Mouse (Mus musculus) brain, embryonic 18.5 days (tissue): ENCODE results near the gene Gal3st4.
A peak's percentile ranks its signal among the peaks of the same experiment; 100 is the strongest.

Experiments
- DNase-seq: peaks from one replicate; pipeline ENCODE4 v3.0.0-alpha.2; 2012; ENCODE audit warnings: low read depth, low spot score

The Gal3st4 gene

DNA sequence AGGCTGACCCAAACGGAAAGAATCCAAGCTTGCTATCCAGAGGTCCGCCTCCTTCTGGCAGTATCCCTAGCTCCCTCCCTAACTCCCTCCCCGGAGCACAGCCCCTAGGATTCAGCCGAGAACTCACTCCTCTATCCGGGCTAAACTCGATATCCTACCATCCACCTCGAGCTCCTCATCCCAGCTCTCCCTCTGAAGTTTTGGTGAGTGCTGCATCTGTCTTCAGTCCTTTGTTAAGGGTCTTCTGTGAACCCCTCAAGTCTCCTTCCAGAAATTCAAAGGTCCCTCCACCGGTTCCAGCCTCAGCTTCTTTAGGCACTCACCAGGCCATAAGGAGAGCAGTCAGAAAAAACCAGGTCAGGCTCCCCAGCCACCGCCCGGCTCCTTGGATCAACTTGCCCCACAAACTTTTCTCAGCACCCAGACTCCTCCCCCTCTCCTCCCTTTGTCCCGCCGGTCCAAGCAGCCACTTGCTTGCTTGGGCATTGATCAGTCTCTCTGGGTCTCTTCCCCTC, at the start of gene Gal3st4:
TSS of gene Gal3st4 (minus strand) at position 432 of the 515 bp plus-strand sequence.
- no peak for DNase-seq

DNA sequence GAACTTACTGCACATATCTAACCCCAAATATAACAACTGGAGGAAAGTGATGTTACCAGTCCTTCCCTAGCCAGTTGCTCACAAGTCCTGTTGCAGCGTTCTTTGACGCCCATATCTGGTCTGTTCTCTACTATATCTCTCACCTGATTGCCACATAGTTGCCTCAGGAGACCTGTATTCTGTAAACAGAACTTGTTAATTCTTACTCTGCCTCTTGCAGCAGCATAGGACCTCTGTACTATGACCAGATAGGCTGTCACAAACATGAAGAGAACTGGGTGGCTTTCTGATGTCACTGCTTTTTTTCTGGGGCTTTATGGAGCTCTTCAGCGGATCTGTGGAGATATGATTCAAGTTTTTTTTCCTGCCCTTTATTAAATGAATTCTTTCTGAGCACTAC, 40.2 kb upstream of the Gal3st4 start:
- no peak for DNase-seq

DNA sequence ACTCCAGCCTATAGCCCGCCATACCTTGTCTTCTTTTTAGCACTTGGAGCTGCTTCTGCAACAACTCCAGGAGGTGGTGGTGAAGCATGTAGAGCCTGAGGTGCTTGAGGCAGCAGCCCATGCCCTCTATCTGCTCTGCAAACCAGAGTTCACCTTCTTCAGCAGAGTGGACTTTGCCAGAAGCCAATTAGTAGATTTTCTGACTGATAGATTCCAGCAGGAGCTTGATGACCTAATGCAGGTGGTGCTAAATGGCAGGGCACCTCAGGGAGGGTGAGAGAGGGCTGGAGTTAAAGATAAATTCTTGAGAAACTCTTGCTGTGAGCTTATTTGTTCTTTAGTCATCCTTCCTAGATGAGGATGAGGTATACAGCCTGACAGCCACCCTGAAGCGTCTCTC, 27.0 kb upstream of the Gal3st4 start:
- DNase-seq = no peak

DNA sequence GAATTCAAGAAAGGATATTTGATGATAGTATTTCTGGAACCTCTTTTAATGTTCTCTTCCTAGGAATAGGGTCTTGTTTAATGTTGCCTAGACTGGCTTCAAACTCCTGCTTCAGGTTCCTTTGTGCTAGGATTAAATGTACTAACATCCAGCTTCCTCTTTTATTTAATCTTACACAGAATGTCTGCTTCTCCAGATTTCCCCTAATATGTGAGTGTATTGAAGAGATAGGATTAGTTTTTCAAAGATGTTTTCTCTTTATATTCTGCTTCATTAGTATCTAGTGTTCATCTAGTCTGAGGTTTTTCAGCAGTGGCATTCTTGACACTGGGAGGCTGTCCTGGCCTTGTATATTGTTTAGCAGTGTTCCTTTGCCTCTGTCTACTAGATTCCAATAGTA, 21.5 kb upstream of the Gal3st4 start:
- DNase-seq = no peak

DNA sequence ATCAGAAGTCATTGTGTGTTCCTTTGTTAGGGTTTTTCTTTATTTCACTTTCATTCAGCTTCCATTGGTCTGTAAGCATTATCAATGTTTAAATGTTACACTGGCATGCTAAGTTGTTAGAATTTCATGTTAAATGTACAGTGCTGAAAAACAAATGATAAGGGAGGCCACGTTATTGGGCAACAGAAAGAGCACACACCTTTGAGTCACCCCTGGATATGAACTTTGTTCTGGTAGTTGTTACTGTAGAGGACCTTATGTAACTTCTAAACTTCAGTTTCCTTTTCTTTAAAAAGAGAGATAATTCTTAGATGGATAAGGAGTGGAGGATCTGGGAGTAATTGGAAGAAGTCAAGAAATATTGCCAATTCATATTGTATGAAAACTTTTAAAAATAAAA, 19.0 kb upstream of the Gal3st4 start:
- no peak for DNase-seq

DNA sequence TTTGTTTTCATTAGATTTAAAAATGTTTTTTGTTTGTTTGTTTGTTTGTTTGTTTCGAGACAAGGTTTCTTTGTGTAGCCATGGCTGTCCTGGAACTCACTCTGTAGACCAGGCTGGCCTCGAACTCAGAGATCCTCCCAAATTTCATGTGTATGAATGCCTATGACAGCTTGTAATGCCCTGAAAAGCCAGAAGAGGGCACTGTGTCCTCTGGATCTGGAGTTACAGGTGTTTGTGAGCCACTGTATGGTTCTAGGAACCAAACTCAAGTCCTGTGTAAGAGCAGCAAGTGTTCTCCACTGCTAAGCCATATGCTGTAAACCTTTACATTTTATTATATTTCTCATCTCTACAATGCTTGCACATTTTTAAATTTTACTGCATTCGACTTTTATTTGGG, 15.2 kb upstream of the Gal3st4 start:
- DNase-seq = no peak

DNA sequence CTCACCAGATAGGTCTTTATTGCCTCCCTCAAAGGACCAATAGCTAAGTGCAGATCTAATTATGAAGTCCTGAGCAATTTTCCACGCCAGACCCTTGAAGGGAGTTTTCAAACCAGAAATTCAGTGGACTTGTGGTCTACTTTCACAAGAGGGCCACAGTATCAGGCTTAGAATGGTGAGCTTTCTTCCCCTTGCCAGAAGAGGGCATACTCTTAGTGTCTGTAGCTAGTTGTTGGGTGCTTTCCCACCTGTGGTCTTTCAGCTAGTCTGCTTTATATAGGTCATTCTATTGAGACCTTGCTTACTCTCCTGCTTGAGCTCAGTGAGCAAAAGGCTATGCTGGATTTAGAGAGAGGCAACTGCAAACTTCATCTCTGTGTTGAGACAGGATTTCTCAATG, 10.9 kb upstream of the Gal3st4 start:
- no peak for DNase-seq

DNA sequence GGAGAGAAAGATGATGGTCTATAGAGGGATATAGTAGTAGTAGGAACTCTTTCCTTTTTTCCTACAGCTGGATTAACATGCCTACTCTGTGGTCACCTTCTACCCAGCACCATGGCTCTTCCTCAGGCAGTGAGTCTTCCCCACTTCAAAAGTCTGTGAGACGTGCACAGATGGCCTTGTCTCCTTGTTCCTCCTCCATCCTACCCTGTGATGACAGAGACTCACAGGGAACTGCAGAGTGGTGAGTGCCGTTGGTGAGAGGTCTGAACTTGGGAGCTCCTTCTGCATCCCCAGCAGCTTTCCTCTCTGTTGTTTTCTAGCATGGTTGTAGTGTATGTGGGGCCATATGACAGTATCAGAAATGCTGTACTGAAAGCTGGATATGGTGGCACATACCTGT, 9.2 kb upstream of the Gal3st4 start:
- DNase-seq = no peak

DNA sequence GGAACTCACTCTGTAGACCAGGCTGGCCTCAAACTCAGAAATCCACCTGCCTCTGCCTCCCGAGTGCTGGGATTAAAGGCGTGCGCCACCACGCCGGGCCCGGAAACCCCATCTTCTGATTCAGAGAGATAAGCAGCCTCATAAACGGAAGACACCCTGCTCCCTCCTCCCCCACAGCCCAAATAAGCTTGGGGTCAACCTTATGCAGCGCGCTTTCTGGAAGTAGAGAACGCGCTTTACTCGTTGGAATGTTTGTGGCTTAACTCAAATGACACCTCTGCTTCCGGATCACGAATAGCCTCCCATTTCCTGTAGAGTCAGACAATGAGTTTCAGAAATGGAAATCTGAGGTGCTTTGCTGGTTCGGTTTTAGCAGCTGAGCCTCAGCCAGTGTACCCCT, 8.2 kb upstream of the Gal3st4 start:
- DNase-seq = no peak

DNA sequence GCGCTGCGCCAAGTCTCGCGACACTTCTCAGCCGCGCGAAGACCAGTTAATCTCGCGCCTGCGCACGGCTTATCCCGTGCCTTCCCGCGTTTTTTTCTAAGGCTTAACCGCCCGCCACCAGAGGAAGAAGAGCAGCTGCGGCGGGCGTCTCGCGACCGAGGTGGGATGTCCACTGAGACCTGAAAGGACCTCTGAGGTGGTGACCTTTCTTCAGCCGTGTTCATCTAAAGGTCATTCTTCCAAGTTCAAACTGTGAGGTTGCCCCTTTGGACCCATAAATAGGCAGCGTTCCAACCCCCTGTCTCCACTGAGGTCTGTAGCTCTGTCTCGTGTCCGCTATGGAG, 7.8 kb upstream of the Gal3st4 start:
- DNase-seq = no peak

DNA sequence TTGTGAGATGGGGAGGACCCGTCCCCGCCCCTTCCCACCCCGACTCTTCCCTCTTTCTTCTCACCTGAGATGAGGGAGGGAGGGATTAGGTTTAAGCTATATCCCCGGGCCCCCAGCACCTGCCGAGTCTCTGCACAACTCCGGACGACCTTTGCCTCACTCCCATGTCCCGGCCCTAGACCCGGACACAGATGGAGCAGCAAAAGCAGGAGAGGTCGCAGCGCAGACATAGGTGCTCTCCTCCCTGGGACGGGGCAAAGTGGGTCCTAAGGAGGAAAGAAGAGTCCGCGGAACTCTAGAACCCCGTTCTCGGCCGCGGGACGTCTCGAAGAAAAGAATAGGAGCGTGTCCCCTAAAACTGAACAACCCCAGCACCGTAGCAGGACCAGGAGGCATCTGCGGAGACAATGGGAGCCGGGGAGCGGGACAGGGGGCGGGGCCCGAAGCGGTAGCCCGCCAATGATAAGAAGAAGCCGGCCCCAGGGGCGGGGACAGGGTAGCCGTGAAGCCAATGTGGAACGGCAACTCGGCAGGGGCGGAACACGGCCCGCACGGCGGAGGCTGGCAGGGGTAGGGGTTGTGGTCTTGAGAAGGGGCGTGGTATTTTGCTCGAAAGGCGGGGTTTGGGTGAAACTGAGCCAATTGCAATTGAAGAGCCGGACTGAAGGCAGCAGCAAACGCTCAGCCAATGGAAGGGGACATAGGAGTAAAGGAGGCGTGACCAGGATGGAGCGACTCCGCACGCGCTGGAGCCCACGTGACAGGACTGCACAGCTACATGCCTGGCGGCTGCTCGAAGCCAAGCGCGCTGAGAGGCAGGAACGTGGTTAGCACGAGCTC, 7.2 kb upstream of the Gal3st4 start, which contains the start of the genes Gm43720, Gpc2 and Stag3:
TSS of gene Gm43720 (minus strand) at position 374 of the 840 bp plus-strand sequence.
TSS of gene Gpc2 (minus strand) at position 421 of the 840 bp plus-strand sequence.
TSS of gene Stag3 (plus strand) at position 656 of the 840 bp plus-strand sequence.
- DNase-seq = peak; percentile 99

DNA sequence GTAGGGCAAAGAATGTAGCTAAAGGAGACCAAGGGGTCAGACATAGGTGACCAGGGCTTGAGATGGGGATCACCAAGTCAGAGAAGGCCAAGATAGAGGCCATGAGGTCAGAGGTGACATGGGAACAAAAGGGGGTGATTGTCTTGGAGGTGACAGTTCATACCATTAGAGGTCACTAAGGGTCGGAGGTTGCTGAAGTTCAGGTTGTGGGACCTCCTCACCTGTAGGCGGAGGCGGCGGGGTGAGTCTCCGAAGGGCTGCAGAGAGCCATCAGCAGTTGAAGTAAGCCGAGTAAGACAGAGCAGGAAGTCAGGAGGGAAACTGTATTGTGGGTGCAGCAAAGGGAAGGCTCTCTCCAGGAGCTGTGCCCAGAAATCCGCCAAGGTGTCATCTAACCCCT, 5.4 kb upstream of the Gal3st4 start:
- DNase-seq = no peak

DNA sequence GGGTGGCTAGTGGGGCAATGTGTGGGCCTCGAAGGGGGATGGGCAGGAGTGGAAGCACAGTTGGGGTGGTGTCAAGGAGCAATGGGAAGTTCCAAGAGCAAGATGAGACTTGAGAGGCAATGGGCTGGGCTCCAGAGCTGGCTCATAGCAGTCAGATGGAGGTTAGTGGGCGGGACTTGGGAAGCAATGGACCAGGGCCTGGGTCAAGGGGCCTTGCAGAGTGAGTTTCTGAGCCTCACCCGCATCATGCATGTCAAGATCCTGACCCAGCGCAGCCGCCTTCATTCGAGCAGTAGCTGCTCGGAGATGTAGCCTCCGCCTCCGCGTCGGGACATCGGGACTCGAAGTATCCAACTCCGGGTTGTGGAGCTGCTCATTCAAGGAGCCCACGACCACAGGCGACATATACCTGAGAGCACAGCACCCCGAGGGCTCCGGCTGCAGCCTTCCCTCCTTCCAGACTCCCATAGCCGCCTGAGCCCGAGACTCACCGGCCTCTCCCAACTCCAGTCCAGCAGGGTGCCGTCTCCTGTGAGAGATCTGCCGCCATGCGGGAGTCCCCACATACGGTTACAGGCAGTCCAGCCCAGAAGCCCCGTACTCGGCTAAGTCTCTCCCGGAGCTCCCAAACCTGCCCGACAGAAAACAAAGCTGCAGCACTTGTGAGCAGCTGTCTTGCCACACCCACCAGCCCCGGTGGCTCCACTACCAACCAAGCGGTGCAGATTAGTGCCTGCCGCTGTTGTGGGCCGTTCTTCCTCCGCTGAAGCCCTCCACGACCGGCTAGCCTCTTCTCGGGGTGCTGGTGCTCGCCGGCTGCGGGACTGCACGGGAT, 2.8 kb upstream of the Gal3st4 start:
- no peak for DNase-seq

DNA sequence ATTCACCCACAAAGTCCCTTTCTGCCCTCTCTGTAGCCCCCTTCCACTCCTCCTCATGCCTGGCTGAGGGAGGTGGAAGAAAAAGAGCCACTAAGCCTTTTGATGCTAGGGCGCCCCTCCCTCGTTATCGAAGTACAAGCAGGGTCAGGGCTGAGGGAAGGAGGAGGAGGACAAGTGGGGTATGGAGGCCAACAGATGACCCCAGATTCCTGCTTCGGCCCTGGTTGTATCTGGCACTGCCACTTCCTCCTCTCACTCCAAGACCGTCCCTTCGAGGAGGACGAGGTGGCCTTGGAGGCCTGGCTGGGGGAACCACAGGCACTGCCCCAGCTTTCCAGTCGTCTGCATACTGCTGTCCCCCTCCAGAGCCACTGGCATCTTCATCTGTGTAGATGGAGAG, 1.5 kb upstream of the Gal3st4 start:
- no peak for DNase-seq

DNA sequence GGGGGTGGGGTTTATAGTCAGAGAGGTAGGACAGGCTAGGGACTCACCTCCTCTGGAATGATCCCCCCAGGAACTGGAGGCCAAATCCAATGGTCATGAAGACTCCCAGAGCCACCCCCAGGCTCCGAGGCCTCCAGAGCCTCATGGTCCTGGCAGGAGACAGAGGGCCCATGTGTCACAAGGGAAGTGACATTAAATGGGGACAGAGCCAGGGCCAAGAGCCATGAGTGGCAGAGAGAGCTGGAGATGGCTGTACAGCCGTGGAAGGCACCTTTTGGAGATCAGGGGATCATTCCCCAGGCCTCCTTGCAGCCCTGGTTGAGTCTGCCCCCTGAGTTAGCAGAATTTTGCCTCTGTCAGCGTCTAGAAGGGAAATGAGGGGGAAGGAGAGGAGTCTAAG, 1.4 kb downstream of the Gal3st4 start:
- no peak for DNase-seq

DNA sequence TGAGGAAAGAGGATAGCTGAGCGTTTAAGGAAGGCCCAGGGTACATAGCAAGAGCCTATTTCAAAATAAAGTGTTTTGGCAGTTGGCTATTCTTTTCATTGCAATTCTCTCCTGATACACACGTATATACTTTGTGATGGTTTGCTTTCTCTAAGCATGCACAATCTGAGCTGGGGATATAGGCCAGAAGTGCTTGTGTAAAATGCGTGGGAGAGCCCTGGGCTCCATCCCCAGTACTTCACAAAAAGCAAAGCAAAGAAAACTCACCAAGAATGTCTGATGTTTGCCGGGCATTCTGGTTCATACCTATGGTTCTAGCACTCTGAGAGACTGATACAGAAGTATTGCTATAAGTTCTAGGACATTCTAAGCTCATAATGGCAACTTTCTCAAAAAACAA, 3.7 kb downstream of the Gal3st4 start:
- no peak for DNase-seq

DNA sequence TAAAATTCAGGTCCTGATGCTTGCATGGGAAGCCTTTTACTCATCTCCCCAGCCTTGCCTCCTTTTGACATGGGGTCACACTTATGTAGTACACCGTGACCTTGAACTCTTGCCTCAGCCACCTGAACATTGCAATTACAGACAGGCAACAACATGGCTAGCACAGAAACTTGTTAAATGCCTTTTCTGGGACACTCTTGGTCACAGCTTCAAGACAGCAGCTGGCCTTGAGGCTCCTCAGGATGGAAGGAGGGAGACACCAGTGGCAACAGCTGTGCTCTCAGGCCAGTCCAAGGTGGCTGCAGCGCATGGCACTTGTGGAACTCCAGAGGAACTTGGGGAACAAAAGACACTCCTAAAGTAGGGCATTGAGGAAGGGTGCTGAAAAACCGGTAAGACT, 5.5 kb downstream of the Gal3st4 start:
- DNase-seq = no peak

DNA sequence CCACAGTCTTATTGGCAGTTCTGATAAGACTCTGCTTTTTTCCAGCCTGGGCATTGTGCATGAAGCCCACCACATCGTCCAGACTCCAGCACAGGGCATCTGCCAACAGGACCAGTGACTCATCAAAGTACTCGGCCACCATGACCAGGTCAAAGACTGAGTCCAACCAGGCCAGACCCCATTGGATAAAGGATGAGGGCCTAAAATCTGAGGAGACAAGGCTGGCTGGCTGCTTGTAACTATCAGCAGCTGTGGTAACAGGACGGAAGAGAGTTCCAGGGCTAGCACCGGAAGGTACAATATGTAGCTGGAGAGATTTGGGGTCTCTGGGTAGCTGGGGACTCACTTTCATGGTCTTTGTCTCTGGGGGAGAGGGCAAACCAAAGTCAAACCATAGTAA, 6.9 kb downstream of the Gal3st4 start:
- no peak for DNase-seq

DNA sequence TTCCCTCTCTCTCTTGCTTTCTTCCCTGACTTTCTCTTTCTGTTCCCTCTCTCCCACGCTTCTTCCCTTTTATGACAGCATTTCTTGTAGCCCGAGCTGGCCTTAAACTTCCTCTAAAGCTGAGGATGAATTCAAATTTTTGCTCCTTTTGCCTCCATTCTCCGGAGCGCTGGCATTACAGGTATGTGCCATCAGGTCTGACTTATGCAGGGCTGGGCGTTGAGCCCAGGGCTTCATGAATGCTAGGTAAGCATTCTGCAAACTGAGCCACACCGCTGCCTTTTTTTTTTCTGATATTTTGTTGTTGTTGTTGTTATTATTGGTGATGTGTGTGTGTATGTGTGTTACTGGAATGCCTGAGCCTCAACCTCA, 8.4 kb downstream of the Gal3st4 start:
- DNase-seq = no peak

DNA sequence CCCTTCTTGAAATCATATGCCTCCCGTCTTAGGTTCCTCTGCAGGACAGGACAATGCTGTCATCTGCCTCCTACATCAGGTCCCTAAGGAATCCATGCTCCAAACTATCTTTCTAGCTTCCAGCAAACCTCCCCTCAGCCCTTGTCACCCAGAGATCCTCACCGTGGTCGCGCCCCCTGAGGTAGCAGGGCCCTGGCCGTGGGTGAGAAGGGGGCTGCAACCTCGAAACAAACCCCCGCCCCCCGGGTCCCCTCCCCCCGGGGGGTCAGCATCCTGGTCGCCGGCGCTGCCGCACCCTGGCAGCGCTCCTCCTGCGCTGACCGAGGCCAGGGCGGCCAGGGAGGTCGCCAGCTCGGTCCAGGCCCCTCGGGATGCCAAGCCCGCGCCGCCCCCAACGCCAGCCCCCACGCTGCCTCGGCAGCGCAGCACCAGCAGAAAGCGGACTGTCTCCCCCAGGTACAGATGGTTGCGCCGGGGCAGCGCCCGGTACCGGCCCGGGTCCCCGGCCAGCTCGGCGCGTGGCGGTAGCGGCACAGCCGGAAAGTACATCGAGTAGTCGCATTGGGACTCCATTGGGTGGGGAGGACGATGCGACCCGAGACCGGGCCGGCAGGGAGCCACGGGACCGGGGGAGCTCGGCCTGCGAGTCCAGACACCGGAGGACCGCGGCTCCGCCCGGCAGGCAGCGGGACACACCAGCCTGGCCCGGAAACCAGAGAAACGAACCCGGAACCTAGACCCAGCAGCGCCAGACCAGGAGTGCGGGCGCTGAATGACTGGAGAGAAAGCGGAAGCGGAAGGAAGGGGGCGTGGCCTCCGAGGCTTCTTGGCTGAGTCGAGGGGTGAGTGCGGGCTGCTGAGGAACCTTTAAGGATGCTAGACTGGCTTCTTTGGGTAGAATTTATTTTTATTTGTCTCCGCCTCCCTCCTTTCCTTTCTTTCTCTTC, 9.1 kb downstream of the Gal3st4 start, which contains the start of gene BC037034:
TSS of gene BC037034 (minus strand) at position 774 of the 947 bp plus-strand sequence.
- DNase-seq = peak; percentile 78

DNA sequence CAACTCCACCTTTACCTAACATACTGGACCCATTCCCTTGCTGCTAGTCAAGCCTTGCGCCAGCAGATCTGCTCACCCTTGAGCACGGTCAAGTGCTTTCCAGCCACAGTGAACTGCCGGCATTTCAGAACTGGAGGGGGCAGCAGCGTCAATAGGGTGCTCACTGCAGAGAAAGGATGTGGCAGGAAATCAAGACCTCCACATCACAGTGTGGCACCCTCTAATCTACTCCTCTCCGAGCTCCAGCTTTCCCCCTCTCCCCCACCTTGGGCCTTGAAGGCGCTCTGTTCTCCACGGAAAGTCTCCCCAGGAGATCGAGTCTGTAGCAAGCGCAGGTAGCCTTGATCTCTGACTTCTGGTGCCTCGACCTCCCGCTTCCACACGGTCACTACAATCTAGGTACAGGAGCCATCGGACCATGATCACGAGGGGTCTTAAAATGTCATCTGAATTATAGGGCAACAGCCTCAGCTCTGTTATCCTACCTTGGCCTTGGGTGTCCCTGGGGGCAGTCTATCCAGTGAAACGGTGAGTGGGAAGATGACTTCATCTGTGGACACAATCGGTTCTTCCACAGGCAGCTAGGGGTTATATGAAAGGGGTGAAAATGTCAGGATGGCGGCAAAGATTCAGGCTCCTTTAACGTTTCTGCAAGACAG, 9.9 kb downstream of the Gal3st4 start:
- no peak for DNase-seq
